Mouse (Mus musculus): ENCODE measurements at regions not wholly inside any gene's neighbourhood (a gene's known extent, or its start where the extent isn't known, plus 50 kb on each side); places are given as distances from the start of the nearest gene placed in this dataset.

DNA sequence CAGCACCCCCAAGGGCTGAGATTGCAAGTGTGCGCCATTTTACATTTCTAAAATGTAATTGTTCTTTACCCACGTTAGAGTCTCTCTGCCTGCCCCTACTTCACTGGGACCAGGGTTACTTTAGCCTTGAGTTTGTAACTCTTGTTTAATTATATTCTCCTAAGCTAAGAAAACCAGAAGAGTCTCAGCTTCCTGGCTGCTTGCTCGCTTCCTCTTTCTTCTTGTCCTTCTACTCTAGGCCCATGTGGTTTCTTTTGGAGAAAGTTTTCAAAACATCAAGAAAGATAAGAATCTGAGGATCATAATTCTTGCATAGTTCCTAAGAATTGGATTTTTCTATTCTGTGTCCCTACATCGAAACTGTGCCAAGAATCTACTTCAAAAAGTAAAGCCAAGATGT, 228.6 kb downstream of the Tmsb4x start:
- Histone ChIP-seq H3K36me3 (ENCODE audit: control insufficient read depth, insufficient read depth, low read length, poor library complexity, severe bottlenecking) (no peaks in the 10 kb centered on the region), H3K9ac (ENCODE audit: insufficient read depth, low read depth, low read length, poor library complexity, severe bottlenecking) (no peak overlapping the region), H3K4me3 (ENCODE audit: insufficient read depth in 1 of 2, low read depth in 1 of 2, low read length in 2 of 2, poor library complexity in 1 of 2, severe bottlenecking in 1 of 2) (no peak overlapping the region), H3K27ac (ENCODE audit: insufficient read depth, low read depth, low read length, poor library complexity, severe bottlenecking) (no peak overlapping the region), H3K9me3 (ENCODE audit: control insufficient read depth, insufficient read depth, low read depth, low read length) (no peaks in the 10 kb centered on the region), H3K4me1 (ENCODE audit: control insufficient read depth in 2 of 2, insufficient read depth in 2 of 2, low read length in 2 of 2, poor library complexity in 1 of 2) (no peaks in the 10 kb centered on the region)
- DNase-seq (ENCODE audit: low read depth, low spot score), result no peak
- TF ChIP-seq MAFK (IDR thresholded peaks at IDR 0.05; ENCODE audit: insufficient read depth, low read depth, low read length), result no peak
- no peak for TF ChIP-seq ZNF384 (IDR thresholded peaks at IDR 0.05; ENCODE audit: low read depth, low read length)
- TF ChIP-seq ZC3H11A (IDR thresholded peaks at IDR 0.05; ENCODE audit: borderline replicate concordance, low read depth, low read length), result no peak
- TF ChIP-seq CHD2 (IDR thresholded peaks at IDR 0.05; ENCODE audit: low read depth, low read length), result no peak
- TF ChIP-seq HCFC1 (IDR thresholded peaks at IDR 0.05; ENCODE audit: borderline replicate concordance, insufficient read depth, low read length), result no peak
- in situ Hi-C loops (cut with MboI; ENCODE audit: low sequenced_read_pairs in 2 of 2, unreplicated experiment in 2 of 2), result no loop called here

DNA sequence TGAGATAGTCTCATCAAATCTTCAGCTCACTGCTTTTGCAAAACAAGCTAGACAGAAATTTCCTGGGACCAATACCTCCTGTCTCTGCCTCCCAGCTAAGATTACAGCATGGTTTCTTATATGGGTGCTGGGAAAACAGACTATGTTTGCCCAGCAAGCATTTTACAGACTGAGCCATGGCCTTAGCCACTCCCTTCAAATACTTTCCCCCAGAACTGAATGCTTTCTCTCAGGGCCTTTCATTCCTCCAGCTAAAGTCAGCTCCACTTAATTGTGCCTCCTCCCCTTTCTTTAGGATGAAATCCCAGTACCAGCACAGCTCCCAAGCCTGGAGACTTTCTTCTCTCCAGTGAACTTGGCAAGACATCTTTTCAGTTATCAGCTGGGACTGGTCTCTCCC, 232.1 kb downstream of the Tmsb4x start:
- H3K9ac ChIP-seq (ENCODE audit: insufficient read depth, low read depth, low read length, poor library complexity, severe bottlenecking), result no peak overlapping the region
- in situ Hi-C loops (cut with MboI; ENCODE audit: low sequenced_read_pairs in 2 of 2, unreplicated experiment in 2 of 2), result no loop called here

DNA sequence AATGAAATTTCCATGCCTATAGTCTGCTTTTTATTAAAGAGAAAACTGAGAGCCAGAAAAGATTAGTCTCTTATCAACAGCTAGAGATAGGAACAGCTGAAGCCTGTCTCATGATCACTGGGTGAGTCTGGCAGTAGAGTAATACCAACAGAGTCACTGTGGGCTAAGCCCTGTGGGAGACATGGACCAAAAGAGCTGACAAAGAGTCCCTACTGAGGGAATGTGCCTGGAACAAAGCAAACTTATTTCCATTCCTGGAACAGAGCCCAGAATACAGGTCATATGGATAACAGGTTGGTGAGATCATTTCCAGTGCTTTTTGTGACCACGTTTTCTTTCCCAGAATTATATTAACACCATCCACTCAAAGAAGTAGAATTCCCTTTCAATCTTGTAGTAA, 237.4 kb downstream of the Tmsb4x start:
- no peak for DNase-seq (ENCODE audit: low read depth, low spot score)

More for the DNA sequence above, 232.1 kb downstream of the Tmsb4x start:
- no peak for TF ChIP-seq MAFK (IDR thresholded peaks at IDR 0.05; ENCODE audit: insufficient read depth, low read depth, low read length)
- TF ChIP-seq HCFC1 (IDR thresholded peaks at IDR 0.05; ENCODE audit: borderline replicate concordance, insufficient read depth, low read length), result no peak
- no peak for TF ChIP-seq CHD2 (IDR thresholded peaks at IDR 0.05; ENCODE audit: low read depth, low read length)
- TF ChIP-seq ZC3H11A (IDR thresholded peaks at IDR 0.05; ENCODE audit: borderline replicate concordance, low read depth, low read length), result no peak
- TF ChIP-seq ZNF384 (IDR thresholded peaks at IDR 0.05; ENCODE audit: low read depth, low read length), result no peak
- no peaks in the 10 kb centered on the region for H3K4me1 ChIP-seq (ENCODE audit: control insufficient read depth in 2 of 2, insufficient read depth in 2 of 2, low read length in 2 of 2, poor library complexity in 1 of 2)
- H3K27ac ChIP-seq (ENCODE audit: insufficient read depth, low read depth, low read length, poor library complexity, severe bottlenecking), result no peak overlapping the region
- H3K4me3 ChIP-seq (ENCODE audit: insufficient read depth in 1 of 2, low read depth in 1 of 2, low read length in 2 of 2, poor library complexity in 1 of 2, severe bottlenecking in 1 of 2), result no peak overlapping the region
- DNase-seq (ENCODE audit: low read depth, low spot score), result no peak
- H3K9me3 ChIP-seq (ENCODE audit: control insufficient read depth, insufficient read depth, low read depth, low read length), result no peaks in the 10 kb centered on the region
- no peaks in the 10 kb centered on the region for H3K36me3 ChIP-seq (ENCODE audit: control insufficient read depth, insufficient read depth, low read length, poor library complexity, severe bottlenecking)

DNA sequence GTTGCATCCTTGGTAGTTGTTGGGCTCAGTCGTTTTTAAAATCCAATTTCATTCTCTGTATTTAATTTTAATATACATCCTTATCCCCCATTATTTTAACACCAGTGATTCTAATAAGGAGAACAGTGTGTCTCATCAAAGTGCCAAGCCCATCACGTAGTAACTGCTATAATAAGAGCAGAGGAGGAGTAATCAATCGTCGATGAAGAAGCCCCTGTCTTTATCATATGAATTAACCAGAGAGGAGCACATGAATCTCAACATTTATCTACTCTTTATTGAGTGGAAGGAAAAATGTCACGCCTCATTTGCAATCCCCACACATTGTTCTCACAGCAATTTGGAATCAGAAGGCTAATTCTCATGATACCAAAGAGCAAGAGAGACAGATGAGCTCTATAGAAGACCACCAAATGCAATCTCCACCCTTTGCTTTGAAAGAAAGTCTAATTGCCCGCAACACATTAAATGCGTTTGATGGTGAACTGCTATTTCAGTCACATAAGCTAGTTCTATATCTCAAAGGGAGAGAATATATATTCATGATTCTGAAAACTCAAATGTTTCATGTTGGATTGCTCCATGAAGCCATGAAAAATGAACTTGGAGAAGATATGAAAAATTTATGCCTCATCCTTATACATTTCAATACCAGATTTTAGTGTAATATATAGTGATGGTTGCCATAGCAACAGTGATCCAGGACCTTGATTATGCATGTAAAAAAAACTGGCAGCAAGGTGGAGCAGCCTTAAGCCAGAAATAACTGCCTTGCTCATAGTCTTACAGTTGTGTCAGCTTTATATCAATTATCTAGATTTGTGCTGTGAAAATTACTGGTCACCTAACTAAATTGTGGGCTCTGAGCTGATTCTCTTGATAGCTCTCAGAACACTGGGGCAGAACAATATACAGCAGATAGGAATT, 244.2 kb downstream of the Tmsb4x start:
- H3K36me3 ChIP-seq (ENCODE audit: control insufficient read depth, insufficient read depth, low read length, poor library complexity, severe bottlenecking), result no peaks in the 10 kb centered on the region
- TF ChIP-seq HCFC1 (IDR thresholded peaks at IDR 0.05; ENCODE audit: borderline replicate concordance, insufficient read depth, low read length), result no peak
- no peak for TF ChIP-seq ZC3H11A (IDR thresholded peaks at IDR 0.05; ENCODE audit: borderline replicate concordance, low read depth, low read length)
- no peak for TF ChIP-seq CHD2 (IDR thresholded peaks at IDR 0.05; ENCODE audit: low read depth, low read length)
- TF ChIP-seq ZNF384 (IDR thresholded peaks at IDR 0.05; ENCODE audit: low read depth, low read length), result no peak
- TF ChIP-seq MAFK (IDR thresholded peaks at IDR 0.05; ENCODE audit: insufficient read depth, low read depth, low read length), result no peak
- in situ Hi-C loops (cut with MboI; ENCODE audit: low sequenced_read_pairs in 2 of 2, unreplicated experiment in 2 of 2), result no loop called here

More for the DNA sequence above, 237.4 kb downstream of the Tmsb4x start:
- H3K4me3 ChIP-seq (ENCODE audit: insufficient read depth in 1 of 2, low read depth in 1 of 2, low read length in 2 of 2, poor library complexity in 1 of 2, severe bottlenecking in 1 of 2), result no peak overlapping the region
- no peaks in the 10 kb centered on the region for H3K4me1 ChIP-seq (ENCODE audit: control insufficient read depth in 2 of 2, insufficient read depth in 2 of 2, low read length in 2 of 2, poor library complexity in 1 of 2)
- no peak overlapping the region for H3K9ac ChIP-seq (ENCODE audit: insufficient read depth, low read depth, low read length, poor library complexity, severe bottlenecking)
- H3K9me3 ChIP-seq (ENCODE audit: control insufficient read depth, insufficient read depth, low read depth, low read length), result no peaks in the 10 kb centered on the region
- in situ Hi-C loops (cut with MboI; ENCODE audit: low sequenced_read_pairs in 2 of 2, unreplicated experiment in 2 of 2), result no loop called here
- H3K27ac ChIP-seq (ENCODE audit: insufficient read depth, low read depth, low read length, poor library complexity, severe bottlenecking), result no peak overlapping the region
- no peaks in the 10 kb centered on the region for H3K36me3 ChIP-seq (ENCODE audit: control insufficient read depth, insufficient read depth, low read length, poor library complexity, severe bottlenecking)
- TF ChIP-seq ZNF384 (IDR thresholded peaks at IDR 0.05; ENCODE audit: low read depth, low read length), result no peak
- no peak for TF ChIP-seq ZC3H11A (IDR thresholded peaks at IDR 0.05; ENCODE audit: borderline replicate concordance, low read depth, low read length)
- no peak for TF ChIP-seq HCFC1 (IDR thresholded peaks at IDR 0.05; ENCODE audit: borderline replicate concordance, insufficient read depth, low read length)
- no peak for TF ChIP-seq CHD2 (IDR thresholded peaks at IDR 0.05; ENCODE audit: low read depth, low read length)
- no peak for TF ChIP-seq MAFK (IDR thresholded peaks at IDR 0.05; ENCODE audit: insufficient read depth, low read depth, low read length)

More for the DNA sequence above, 244.2 kb downstream of the Tmsb4x start:
- H3K4me3 ChIP-seq (ENCODE audit: insufficient read depth in 1 of 2, low read depth in 1 of 2, low read length in 2 of 2, poor library complexity in 1 of 2, severe bottlenecking in 1 of 2), result no peak overlapping the region
- H3K27ac ChIP-seq (ENCODE audit: insufficient read depth, low read depth, low read length, poor library complexity, severe bottlenecking), result no peak overlapping the region
- H3K9me3 ChIP-seq (ENCODE audit: control insufficient read depth, insufficient read depth, low read depth, low read length), result no peaks in the 10 kb centered on the region
- H3K9ac ChIP-seq (ENCODE audit: insufficient read depth, low read depth, low read length, poor library complexity, severe bottlenecking), result no peak overlapping the region
- H3K4me1 ChIP-seq (ENCODE audit: control insufficient read depth in 2 of 2, insufficient read depth in 2 of 2, low read length in 2 of 2, poor library complexity in 1 of 2), result no peaks in the 10 kb centered on the region
- DNase-seq (ENCODE audit: low read depth, low spot score), result no peak

All from ES-E14 (cell line).